Mouse (Mus musculus) heart, embryonic 15.5 days (tissue): ENCODE data around the gene Xrcc1. TPM values are rescaled to one million over a fixed set of nuclear protein-coding genes. Genes with fewer than 3 reads are reported as not detected.

Experiments
- ATAC-seq: fragments of 200-750 bp; cut with Nextera tagmentation; replicated peaks from 2 replicates; pipeline ENCODE4 v1.8.0; 2017; ENCODE audit warnings: low read depth, moderate TSS enrichment; ENCODE audit not compliant: insufficient number of reproducible peaks, insufficient read depth, low FRiP score
- H3K27ac ChIP-seq: fragments of 300-500 bp; sonication (generic); 2 replicates; pipeline ENCODE4 v1.5.1; 2015; ENCODE audit warnings: mild to moderate bottlenecking, inconsistent platforms
- H3K27me3 ChIP-seq: fragments of 300-500 bp; sonication (generic); 2 replicates; pipeline ENCODE4 v1.6.1; 2015; ENCODE audit warnings: inconsistent platforms
- H3K36me3 ChIP-seq: fragments of 300-500 bp; sonication (generic); 2 replicates; pipeline ENCODE4 v1.6.1; 2015; ENCODE audit warnings: mild to moderate bottlenecking, inconsistent platforms
- H3K4me1 ChIP-seq: fragments of 300-500 bp; sonication (generic); replicated peaks from 2 replicates; pipeline ENCODE4 v1.6.1; 2015; ENCODE audit warnings: inconsistent platforms
- H3K4me2 ChIP-seq: fragments of 300-500 bp; sonication (generic); 2 replicates; pipeline ENCODE4 v1.6.1; 2015; ENCODE audit warnings: inconsistent platforms, mild to moderate bottlenecking, moderate library complexity
- H3K4me3 ChIP-seq: fragments of 300-500 bp; sonication (generic); 2 replicates; pipeline ENCODE4 v1.5.1; 2015; ENCODE audit warnings: mild to moderate bottlenecking, inconsistent platforms
- H3K9ac ChIP-seq: fragments of 300-500 bp; sonication (generic); 2 replicates; pipeline ENCODE4 v1.6.1; 2015; ENCODE audit warnings: mild to moderate bottlenecking, inconsistent platforms
- H3K9me3 ChIP-seq: fragments of 300-500 bp; sonication (generic); replicated peaks from 2 replicates; pipeline ENCODE4 v1.6.1; 2016; ENCODE audit warnings: inconsistent platforms
- WGBS: fragments of 180-500 bp; shearing (Covaris S2); methylation state at CpG from one replicate; pipeline ENCODE4 v1.1.7; 2015; ENCODE audit warnings: mixed read lengths; 5-methylcytosine and 5-hydroxymethylcytosine counted together
- polyA plus RNA-seq: library from polyadenylated mRNA; unstranded; fragments of >200 nt; fragmentation: Nextera tagmentation; extraction: Ambion mirVana; gene quantifications from 2 replicates; pipeline ENCODE4 v1.2.1, GENCODE M21; 2015

Xrcc1 gene
- polyA plus RNA-seq, 1 experiment from 2014 or later, result 56.6 TPM

DNA sequence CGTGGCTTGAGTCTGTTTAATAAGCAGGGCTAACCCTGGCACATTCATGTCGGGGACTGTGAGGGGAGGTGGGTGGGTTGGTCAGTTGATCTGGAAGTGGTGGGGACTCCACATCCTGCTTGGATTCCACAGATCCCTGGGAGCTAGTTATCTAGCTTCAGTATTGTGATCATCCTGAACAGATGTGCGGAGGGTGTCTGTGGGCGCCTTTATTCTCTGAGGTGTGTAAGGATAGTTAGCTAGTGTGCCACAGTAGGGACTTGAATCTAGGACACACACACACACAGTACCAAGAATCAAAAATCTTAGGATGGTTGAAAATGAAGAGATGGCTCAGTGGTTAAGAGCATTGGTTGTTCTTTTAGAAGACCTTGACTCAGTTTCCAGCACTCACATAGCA is 22.4 kb downstream of the Xrcc1 start:
- ATAC-seq, result no peak
- no peaks in the 10 kb centered on the region for H3K9me3 ChIP-seq
- H3K4me3 ChIP-seq, result no peak overlapping the region
- H3K9ac ChIP-seq, result no peak overlapping the region
- no peaks in the 10 kb centered on the region for H3K27me3 ChIP-seq
- H3K4me1 ChIP-seq, result no peaks in the 10 kb centered on the region
- H3K4me2 ChIP-seq, result no peak overlapping the region
- H3K36me3 ChIP-seq, result peaks cover 43% of the 10 kb centered on the region
- no peak overlapping the region for H3K27ac ChIP-seq
- whole genome bisulfite sequencing, result 87% methylated on average over 4 of the region's 4 CpGs

DNA sequence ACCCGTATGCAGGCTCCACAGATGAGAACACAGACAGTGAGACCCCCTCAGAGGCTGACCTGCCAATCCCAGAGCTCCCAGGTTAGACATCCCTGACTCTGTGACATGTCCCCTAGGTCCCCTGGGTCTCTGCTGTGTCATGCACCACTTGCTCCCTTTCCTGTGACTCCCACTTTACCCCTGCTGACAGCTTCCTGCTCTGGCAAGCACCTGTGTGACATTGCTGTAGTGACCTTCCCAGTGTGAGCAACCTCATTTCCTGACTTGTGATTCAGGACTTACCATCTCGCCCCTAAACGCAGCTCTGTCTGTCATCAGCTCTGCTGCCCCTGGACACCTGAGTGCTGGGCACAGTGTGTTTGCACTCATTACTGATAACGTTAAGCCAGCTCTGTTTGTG is 25.0 kb downstream of the Xrcc1 start:
- H3K4me1 ChIP-seq, result 0 out of 2 replicates have a peak, but pooled peaks cover 3% of the 10 kb centered on the region
- no peaks in the 10 kb centered on the region for H3K27me3 ChIP-seq
- ATAC-seq, result no peak
- H3K36me3 ChIP-seq, result peaks cover 39% of the 10 kb centered on the region
- H3K4me3 ChIP-seq, result no peak overlapping the region
- no peak overlapping the region for H3K9ac ChIP-seq
- H3K9me3 ChIP-seq, result no peaks in the 10 kb centered on the region
- H3K27ac ChIP-seq, result no peak overlapping the region
- H3K4me2 ChIP-seq, result no peak overlapping the region
- 67% methylated on average over 4 of the region's 4 CpGs for WGBS

DNA sequence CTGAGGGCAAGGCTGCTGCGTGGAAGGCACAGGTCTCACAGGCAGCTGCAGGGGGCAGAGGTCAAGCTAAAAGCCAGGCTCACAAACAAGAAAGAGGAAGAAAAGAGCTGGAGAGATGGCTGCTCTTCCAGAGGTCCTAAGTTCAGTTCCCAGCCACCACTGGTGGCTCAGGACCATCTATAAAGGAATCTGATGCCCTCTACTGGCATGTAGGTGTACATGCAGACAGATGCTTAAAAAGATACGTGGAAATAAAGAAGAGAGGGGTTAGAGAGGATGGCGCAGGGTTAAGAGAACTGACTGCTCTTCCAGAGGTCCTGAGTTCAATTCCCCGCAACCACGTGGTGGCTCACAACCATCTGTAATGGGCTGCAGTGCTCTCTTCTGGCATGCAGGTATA is 26.4 kb downstream of the Xrcc1 start:
- Histone ChIP-seq H3K27me3 (no peaks in the 10 kb centered on the region), H3K4me2 (no peak overlapping the region), H3K4me3 (no peak overlapping the region), H3K36me3 (peaks cover 25% of the 10 kb centered on the region), H3K9me3 (no peaks in the 10 kb centered on the region), H3K27ac (no peak overlapping the region), H3K9ac (no peak overlapping the region), H3K4me1 (0 out of 2 replicates have a peak, but pooled peaks cover 3% of the 10 kb centered on the region)
- WGBS, result 60% methylated on average over 5 of the region's 5 CpGs
- no peak for ATAC-seq

DNA sequence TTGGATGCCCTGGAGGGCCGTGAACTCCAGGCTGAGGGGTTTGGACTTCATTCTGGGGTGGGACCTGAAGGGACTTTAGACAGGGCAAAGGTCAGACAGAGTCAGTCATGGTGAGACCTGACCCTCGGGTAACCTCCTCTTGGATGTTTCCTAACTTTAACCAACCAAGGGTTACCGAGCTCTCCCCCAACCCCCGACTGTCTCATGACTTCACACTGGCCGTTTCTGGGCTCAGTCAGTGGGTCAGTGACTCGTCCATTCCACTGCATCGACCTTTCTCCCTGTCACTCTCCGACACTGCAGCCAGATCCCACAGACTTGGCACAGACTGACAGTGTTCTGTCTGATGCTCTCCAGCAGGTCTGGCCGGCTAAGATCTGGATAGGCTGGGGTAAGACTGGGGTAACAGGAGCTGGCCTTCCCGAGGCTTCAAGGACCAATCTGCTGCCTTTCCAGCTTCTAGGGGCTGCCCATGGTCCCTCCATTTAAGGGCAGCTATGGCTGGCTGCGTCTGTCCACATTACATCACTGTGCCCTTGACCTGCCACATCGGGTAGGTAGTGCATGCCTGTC is 28.2 kb downstream of the Xrcc1 start:
- WGBS, result 54% methylated on average over 12 of the region's 12 CpGs
- no peak overlapping the region for H3K27ac ChIP-seq
- H3K36me3 ChIP-seq, result peaks cover 8% of the 10 kb centered on the region
- H3K4me2 ChIP-seq, result no peak overlapping the region
- no peaks in the 10 kb centered on the region for H3K27me3 ChIP-seq
- H3K4me1 ChIP-seq, result 0 out of 2 replicates have a peak, but pooled peaks cover 3% of the 10 kb centered on the region
- H3K9ac ChIP-seq, result no peak overlapping the region
- H3K4me3 ChIP-seq, result no peak overlapping the region
- no peak for ATAC-seq
- no peaks in the 10 kb centered on the region for H3K9me3 ChIP-seq

DNA sequence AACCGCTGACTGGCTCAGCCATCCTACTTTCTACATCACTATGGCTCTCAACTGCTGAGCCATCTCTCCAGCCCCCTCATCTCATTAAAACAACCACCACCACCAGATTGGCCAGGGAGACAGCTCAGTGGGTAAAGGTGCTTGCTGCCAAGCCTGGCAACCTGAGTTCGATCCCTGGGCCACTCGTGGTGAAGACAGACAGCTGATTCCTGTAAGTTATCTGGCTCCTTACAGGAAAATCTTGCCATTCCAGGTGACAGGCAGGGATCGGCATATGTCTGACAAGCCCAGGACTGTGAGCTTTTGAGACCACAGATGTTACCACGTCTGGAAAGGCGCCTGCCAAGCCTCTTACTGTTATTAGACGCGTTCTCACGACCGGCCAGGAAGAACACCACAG is 31.7 kb downstream of the Xrcc1 start:
- no peaks in the 10 kb centered on the region for H3K27me3 ChIP-seq
- H3K4me2 ChIP-seq, result no peak overlapping the region
- 0 out of 2 replicates have a peak, but pooled peaks cover 3% of the 10 kb centered on the region for H3K4me1 ChIP-seq
- H3K36me3 ChIP-seq, result 0 out of 2 replicates have a peak, but pooled peaks cover 3% of the 10 kb centered on the region
- no peak overlapping the region for H3K27ac ChIP-seq
- WGBS, result 90% methylated on average over 10 of the region's 10 CpGs
- H3K9me3 ChIP-seq, result no peaks in the 10 kb centered on the region
- H3K4me3 ChIP-seq, result no peak overlapping the region
- H3K9ac ChIP-seq, result no peak overlapping the region
- ATAC-seq, result no peak

DNA sequence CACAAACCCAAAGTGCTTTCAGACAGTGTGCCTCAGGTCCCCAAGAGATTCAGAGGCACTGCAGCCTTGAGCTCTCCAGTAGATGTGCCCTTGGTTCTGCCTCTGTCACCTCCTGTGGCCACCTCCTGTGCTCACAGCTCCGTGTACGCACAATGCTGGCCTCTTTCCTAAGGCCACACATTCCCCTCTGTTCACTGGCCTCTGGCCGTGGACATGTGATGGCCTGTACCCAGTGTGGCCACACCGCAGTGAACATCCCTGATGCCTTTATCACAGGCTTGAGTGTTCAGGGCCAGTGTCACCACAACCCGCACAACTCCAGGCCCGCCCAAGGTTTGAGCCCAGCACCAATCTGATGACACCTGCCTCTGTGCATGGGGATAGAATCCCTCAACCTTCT is 38.8 kb downstream of the Xrcc1 start:
- Histone ChIP-seq H3K4me2 (no peak overlapping the region), H3K36me3 (no peaks in the 10 kb centered on the region), H3K27ac (no peak overlapping the region), H3K4me1 (peaks cover 10% of the 10 kb centered on the region), H3K4me3 (no peak overlapping the region), H3K9ac (no peak overlapping the region), H3K27me3 (peaks cover 38% of the 10 kb centered on the region), H3K9me3 (no peaks in the 10 kb centered on the region)
- 84% methylated on average over 6 of the region's 6 CpGs for WGBS
- no peak for ATAC-seq

DNA sequence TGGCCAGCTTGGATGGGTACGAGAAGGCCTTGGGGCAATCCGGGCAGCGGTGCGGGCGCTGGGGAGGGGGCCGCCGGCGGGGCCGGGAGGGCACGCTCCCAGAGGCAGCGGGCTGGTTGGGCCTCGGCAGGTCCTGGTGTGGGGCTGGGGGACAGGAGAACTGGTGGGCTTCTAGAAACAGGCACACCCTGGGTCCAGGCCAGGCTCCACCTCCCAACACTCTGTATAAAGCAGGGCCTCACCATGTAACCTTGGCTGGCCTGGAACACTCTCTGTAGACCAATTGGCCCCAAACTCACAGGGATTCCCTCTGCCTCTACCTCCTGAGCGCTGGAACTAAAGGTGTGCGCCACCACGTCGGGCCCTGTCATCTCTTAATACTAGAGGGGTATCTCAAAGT is 39.9 kb downstream of the Xrcc1 start:
- Histone ChIP-seq H3K4me1 (peaks cover 10% of the 10 kb centered on the region), H3K4me3 (no peak overlapping the region), H3K36me3 (no peaks in the 10 kb centered on the region), H3K4me2 (no peak overlapping the region), H3K9ac (no peak overlapping the region), H3K27ac (no peak overlapping the region), H3K27me3 (peaks cover 38% of the 10 kb centered on the region), H3K9me3 (no peaks in the 10 kb centered on the region)
- 40% methylated on average over 16 of the region's 16 CpGs for WGBS
- no peak for ATAC-seq

GRCm38 (mm10) chr7:24586828-24587227 is 40.7 kb downstream of the Xrcc1 start:
- Histone ChIP-seq H3K9ac (no peak overlapping the region), H3K4me2 (peak overlapping the region; percentile 75), H3K36me3 (no peaks in the 10 kb centered on the region), H3K4me3 (peak overlapping the region; percentile 52), H3K9me3 (no peaks in the 10 kb centered on the region), H3K27ac (no peak overlapping the region), H3K4me1 (peaks cover 10% of the 10 kb centered on the region), H3K27me3 (peaks cover 38% of the 10 kb centered on the region)
- no peak; the same call in 1 of the 2 replicates for ATAC-seq
- 8% methylated on average over 8 of the region's 8 CpGs for WGBS

GRCm38 (mm10) chr7:24587330-24588105 is 41.4 kb downstream of the Xrcc1 start, which contains the start of the genes Ethe1 and Zfp575:
Gene Ethe1, plus strand, starts transcription at chr7:24587543.
Gene Zfp575, minus strand, starts transcription at chr7:24587641.
- Histone ChIP-seq H3K27me3 (peaks cover 38% of the 10 kb centered on the region), H3K9me3 (no peaks in the 10 kb centered on the region), H3K27ac (no peak within 1 kb of the TSS), H3K4me3 (peak within 1 kb of the TSS; percentile 52), H3K9ac (peak within 1 kb of the TSS; percentile 47), H3K36me3 (no peaks in the 10 kb centered on the region), H3K4me2 (peak within 1 kb of the TSS; percentile 75), H3K4me1 (peaks cover 10% of the 10 kb centered on the region)
- peak; percentile 47; the same call in 1 of the 2 replicates for ATAC-seq
- WGBS, result 8% methylated on average over 29 of the region's 30 CpGs

- Histone ChIP-seq H3K4me2 (no peak overlapping the region), H3K9me3 (no peaks in the 10 kb centered on the region), H3K4me3 (no peak overlapping the region), H3K4me1 (peaks cover 10% of the 10 kb centered on the region), H3K36me3 (no peaks in the 10 kb centered on the region), H3K9ac (no peak overlapping the region), H3K27me3 (peaks cover 38% of the 10 kb centered on the region), H3K27ac (no peak overlapping the region)
- WGBS, result 63% methylated on average over 13 of the region's 13 CpGs
- ATAC-seq, result no peak
Measured at GRCm38 (mm10) chr7:24588336-24588735, 42.2 kb downstream of the Xrcc1 start.

- Histone ChIP-seq H3K36me3 (no peaks in the 10 kb centered on the region), H3K9me3 (no peaks in the 10 kb centered on the region), H3K27ac (no peak overlapping the region), H3K27me3 (peaks cover 11% of the 10 kb centered on the region), H3K4me2 (no peak overlapping the region), H3K9ac (no peak overlapping the region), H3K4me3 (no peak overlapping the region), H3K4me1 (peaks cover 20% of the 10 kb centered on the region)
- no peak for ATAC-seq
- 66% methylated on average over 5 of the region's 5 CpGs for WGBS
Measured at GRCm38 (mm10) chr7:24591735-24592134, 45.6 kb downstream of the Xrcc1 start.
